Mouse (Mus musculus) stomach, postnatal 0 days (tissue): Measurements from ENCODE around the gene Hcls1. TPM values are rescaled to one million over a fixed set of nuclear protein-coding genes. Genes with fewer than 3 reads are reported as not detected.

ENCODE experiments used
- ATAC-seq: fragments of 200-750 bp; cut with Nextera tagmentation; 2 replicates; pipeline ENCODE4 v1.8.0; 2017; ENCODE audit not compliant: low FRiP score, low TSS enrichment
- DNase-seq: peaks from one replicate; pipeline ENCODE4 v3.0.0-alpha.2; 2016; ENCODE audit warnings: low spot score
- H3K27ac ChIP-seq: fragments of 300-500 bp; sonication (generic); replicated peaks from 2 replicates; pipeline ENCODE4 v1.5.1; 2014; ENCODE audit warnings: mild to moderate bottlenecking, control low read depth
- H3K27me3 ChIP-seq: fragments of 300-500 bp; sonication (generic); 2 replicates; pipeline ENCODE4 v1.6.1; 2014; ENCODE audit warnings: low read length; ENCODE audit not compliant: control insufficient read depth, insufficient read depth
- H3K36me3 ChIP-seq: fragments of 300-500 bp; sonication (generic); 2 replicates; pipeline ENCODE4 v1.6.1; 2014; ENCODE audit warnings: low read length, mixed read lengths; ENCODE audit not compliant: control insufficient read depth, insufficient read depth
- H3K4me1 ChIP-seq: fragments of 300-500 bp; sonication (generic); replicated peaks from 2 replicates; pipeline ENCODE4 v1.6.1; 2014; ENCODE audit warnings: antibody characterized with exemption; ENCODE audit not compliant: control insufficient read depth, insufficient read depth
- H3K4me2 ChIP-seq: fragments of 300-500 bp; sonication (generic); replicated peaks from 2 replicates; pipeline ENCODE4 v1.6.1; 2014; ENCODE audit warnings: low read depth, mild to moderate bottlenecking, control low read depth, moderate library complexity
- H3K4me3 ChIP-seq: fragments of 300-500 bp; sonication (generic); 2 replicates; pipeline ENCODE4 v1.5.1; 2014; ENCODE audit warnings: low read depth, low read length, control low read depth
- H3K9ac ChIP-seq: fragments of 300-500 bp; sonication (generic); 2 replicates; pipeline ENCODE4 v1.6.1; 2014; ENCODE audit warnings: mild to moderate bottlenecking, low read length, control low read depth, mixed read lengths
- H3K9me3 ChIP-seq: fragments of 300-500 bp; sonication (generic); 2 replicates; pipeline ENCODE4 v1.6.1; 2016; ENCODE audit warnings: low read length; ENCODE audit not compliant: control insufficient read depth
- CTCF ChIP-seq: IDR thresholded peaks from 2 replicates; pipeline ENCODE4 v1.5.1; 2016; ENCODE audit warnings: antibody characterized with exemption, low read depth, mild to moderate bottlenecking, moderate library complexity
- EP300 ChIP-seq: optimal IDR thresholded peaks from 2 replicates; pipeline ENCODE3; 2016; ENCODE audit warnings: antibody characterized with exemption
- WGBS: fragments of 180-500 bp; shearing (Covaris S2); extraction: QIAGEN DNeasy Blood & Tissue Kit; methylation state at CpG from one replicate; pipeline ENCODE4 v1.1.7; 2014; 5-methylcytosine and 5-hydroxymethylcytosine counted together
- polyA plus RNA-seq: library from polyadenylated mRNA; unstranded; fragments of >200 nt; fragmentation: Nextera tagmentation; extraction: Ambion mirVana; gene quantifications from 2 replicates; pipeline ENCODE4 v1.2.1, GENCODE M21; 2015

The Hcls1 gene
- polyA plus RNA-seq, 1 experiment from 2014 or later, result 3.7 TPM

DNA sequence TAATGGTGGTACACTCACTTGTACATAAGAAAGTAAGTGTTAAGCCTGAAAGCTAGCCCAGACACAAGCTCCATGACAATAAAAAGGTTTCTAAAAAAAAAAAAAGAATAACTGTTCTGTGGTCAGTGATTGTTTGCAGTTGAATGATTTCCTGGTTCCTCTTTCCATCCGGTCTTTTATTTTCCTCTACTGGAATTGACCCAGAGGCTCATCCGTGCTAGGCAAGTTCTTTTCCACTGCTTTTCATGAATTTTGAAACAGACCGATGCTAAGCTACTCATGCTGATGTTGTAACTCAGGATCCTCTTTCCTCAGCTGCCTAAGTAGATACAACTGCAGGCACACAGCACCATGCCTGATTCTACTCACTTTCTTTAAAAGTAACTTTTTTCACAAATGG is 14.4 kb upstream of the Hcls1 start:
- Histone ChIP-seq H3K27ac (no peak overlapping the region), H3K4me1 (no peaks in the 10 kb centered on the region), H3K9me3 (no peaks in the 10 kb centered on the region), H3K4me3 (no peak overlapping the region), H3K9ac (no peak overlapping the region), H3K27me3 (no peaks in the 10 kb centered on the region), H3K4me2 (no peak overlapping the region), H3K36me3 (peaks cover 20% of the 10 kb centered on the region)
- TF ChIP-seq CTCF, result no peak
- TF ChIP-seq EP300, result no peak
- DNase-seq, result no peak
- no peak for ATAC-seq
- WGBS, result 84% methylated on average over 3 of the region's 3 CpGs

DNA sequence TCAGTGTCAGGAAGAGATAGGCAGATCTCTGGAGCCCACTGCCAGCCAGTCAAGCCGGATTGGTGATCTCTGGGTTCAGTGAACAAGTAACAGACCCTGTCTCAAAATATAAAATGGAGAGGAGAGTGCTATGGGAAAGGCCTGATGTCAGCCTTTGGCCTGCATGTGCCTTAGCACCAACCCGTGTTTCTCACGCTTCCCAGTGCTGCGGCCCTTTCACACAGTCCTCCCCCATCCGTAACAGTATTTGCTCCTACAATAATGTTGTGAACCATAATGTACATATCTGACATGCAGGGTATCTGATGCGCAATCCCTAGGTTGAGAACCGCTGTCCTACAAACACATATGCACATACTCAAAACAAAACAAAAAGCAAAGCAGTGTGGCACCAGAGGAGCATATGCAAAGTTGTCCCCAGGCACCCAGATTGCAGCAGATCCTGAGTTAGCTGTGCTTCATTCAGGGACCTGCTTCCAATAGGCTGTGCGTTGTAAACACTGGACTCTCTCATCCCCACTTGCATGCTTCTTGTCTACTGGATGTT is 13.6 kb upstream of the Hcls1 start:
- 93% methylated on average over 8 of the region's 8 CpGs for WGBS
- no peak overlapping the region for H3K9ac ChIP-seq
- DNase-seq, result no peak
- H3K4me1 ChIP-seq, result no peaks in the 10 kb centered on the region
- no peak for ATAC-seq
- peaks cover 21% of the 10 kb centered on the region for H3K36me3 ChIP-seq
- TF ChIP-seq EP300, result no peak
- no peak for TF ChIP-seq CTCF
- H3K9me3 ChIP-seq, result no peaks in the 10 kb centered on the region
- no peak overlapping the region for H3K27ac ChIP-seq
- H3K4me2 ChIP-seq, result no peak overlapping the region
- H3K27me3 ChIP-seq, result no peaks in the 10 kb centered on the region
- no peak overlapping the region for H3K4me3 ChIP-seq

DNA sequence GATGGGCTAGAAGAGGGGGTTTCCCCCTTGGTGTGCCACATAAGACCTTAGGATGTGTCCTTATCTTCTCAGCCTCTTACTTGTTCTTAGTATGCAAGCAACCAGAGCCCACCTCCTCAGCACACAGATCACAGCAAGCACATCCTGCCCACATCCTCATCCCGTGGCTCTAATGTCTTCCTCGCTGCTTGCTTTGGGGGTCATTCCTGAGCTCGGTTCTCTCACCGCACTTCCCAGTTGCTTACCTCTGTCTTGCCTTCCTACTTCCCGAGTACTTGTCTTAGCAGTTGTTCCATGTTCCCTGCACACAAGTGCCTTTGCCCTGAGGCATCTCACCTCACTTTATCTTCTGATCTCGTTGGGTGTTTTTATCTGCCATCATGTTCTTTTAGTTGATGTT is 12.8 kb upstream of the Hcls1 start:
- DNase-seq, result no peak
- TF ChIP-seq EP300 (no peak), CTCF (no peak)
- ATAC-seq, result no peak
- H3K4me1 ChIP-seq, result no peaks in the 10 kb centered on the region
- no peak overlapping the region for H3K9ac ChIP-seq
- 86% methylated on average over 6 of the region's 6 CpGs for WGBS
- no peak overlapping the region for H3K4me2 ChIP-seq
- no peaks in the 10 kb centered on the region for H3K9me3 ChIP-seq
- H3K36me3 ChIP-seq, result peaks cover 26% of the 10 kb centered on the region
- no peak overlapping the region for H3K4me3 ChIP-seq
- no peaks in the 10 kb centered on the region for H3K27me3 ChIP-seq
- no peak overlapping the region for H3K27ac ChIP-seq

DNA sequence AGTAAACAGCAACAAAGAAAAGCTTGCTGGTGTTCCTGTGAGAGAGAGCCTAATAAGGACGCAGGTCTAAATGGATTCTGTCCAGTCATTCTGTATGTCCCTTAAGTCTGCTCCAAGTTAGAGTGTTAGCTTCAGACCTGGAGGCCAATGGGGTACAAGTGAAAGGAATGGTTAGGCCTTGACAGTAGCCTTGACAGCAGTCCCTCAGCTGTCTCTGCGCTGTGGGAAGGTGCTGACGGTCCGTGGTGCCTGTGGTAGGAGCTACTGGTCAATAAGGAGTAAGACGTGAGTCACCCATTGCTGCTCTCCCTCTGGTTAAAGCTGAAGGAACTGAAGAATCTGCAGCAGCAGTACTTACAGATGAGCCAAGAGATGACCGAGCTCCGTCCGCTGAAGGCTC is 10.5 kb upstream of the Hcls1 start:
- DNase-seq (no peak), ATAC-seq (no peak)
- H3K4me1 ChIP-seq, result no peaks in the 10 kb centered on the region
- H3K9me3 ChIP-seq, result no peaks in the 10 kb centered on the region
- no peak overlapping the region for H3K4me2 ChIP-seq
- no peak for TF ChIP-seq CTCF
- TF ChIP-seq EP300, result no peak
- no peak overlapping the region for H3K4me3 ChIP-seq
- H3K36me3 ChIP-seq, result peaks cover 34% of the 10 kb centered on the region
- 93% methylated on average over 8 of the region's 8 CpGs for WGBS
- H3K9ac ChIP-seq, result no peak overlapping the region
- no peaks in the 10 kb centered on the region for H3K27me3 ChIP-seq
- no peak overlapping the region for H3K27ac ChIP-seq

DNA sequence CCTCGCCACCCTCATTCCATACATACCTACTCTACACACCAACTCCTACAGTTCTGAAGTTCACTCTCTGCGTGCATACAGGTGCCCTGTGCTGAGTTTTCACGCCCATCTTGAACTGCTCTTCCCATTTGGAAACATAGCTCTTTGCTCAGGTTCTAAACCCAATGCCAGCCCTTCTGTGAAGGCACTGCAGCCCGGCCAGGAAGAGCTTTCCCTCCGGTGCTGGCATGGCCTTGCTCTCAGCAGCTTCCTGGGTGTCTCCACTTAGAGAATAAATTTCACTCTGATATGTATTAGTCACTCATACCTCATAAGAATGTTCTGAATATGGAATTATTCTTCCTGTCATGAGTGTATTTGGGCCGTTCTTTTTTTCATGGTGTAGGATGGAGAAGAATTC is 9.4 kb upstream of the Hcls1 start:
- TF ChIP-seq EP300, result no peak
- Histone ChIP-seq H3K9me3 (no peaks in the 10 kb centered on the region), H3K36me3 (peaks cover 41% of the 10 kb centered on the region), H3K9ac (no peak overlapping the region), H3K4me3 (no peak overlapping the region), H3K27ac (no peak overlapping the region), H3K27me3 (no peaks in the 10 kb centered on the region), H3K4me1 (no peaks in the 10 kb centered on the region), H3K4me2 (no peak overlapping the region)
- WGBS, result 93% methylated on average over 6 of the region's 6 CpGs
- DNase-seq (no peak), ATAC-seq (no peak)

DNA sequence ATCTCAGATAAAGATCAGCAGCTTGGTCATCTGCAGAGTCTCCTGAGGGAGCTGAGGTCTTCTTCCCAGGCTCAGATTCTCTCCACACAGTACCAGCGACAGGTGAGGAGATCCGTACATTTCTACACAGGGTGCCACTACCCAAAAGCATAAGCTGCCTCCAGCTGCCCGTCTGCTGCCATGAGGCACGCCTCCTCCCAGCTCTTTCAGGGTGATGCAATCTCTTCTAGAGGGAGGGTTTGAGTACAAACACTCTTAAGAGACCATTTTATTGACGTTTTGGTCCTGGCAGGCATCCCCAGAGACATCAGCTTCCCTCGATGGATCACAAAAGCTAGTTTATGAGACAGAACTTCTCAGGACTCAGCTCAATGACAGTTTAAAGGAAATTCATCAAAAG is 9.0 kb upstream of the Hcls1 start:
- TF ChIP-seq CTCF (no peak), EP300 (no peak)
- H3K36me3 ChIP-seq, result peaks cover 44% of the 10 kb centered on the region
- H3K27ac ChIP-seq, result no peak overlapping the region
- no peak overlapping the region for H3K4me2 ChIP-seq
- H3K9ac ChIP-seq, result no peak overlapping the region
- WGBS, result 66% methylated on average over 6 of the region's 6 CpGs
- no peaks in the 10 kb centered on the region for H3K9me3 ChIP-seq
- no peaks in the 10 kb centered on the region for H3K4me1 ChIP-seq
- no peak for ATAC-seq
- no peak for DNase-seq
- H3K4me3 ChIP-seq, result no peak overlapping the region
- no peaks in the 10 kb centered on the region for H3K27me3 ChIP-seq
